Mouse (Mus musculus): ENCODE data around the gene Gpc6.

The Gpc6 gene

DNA sequence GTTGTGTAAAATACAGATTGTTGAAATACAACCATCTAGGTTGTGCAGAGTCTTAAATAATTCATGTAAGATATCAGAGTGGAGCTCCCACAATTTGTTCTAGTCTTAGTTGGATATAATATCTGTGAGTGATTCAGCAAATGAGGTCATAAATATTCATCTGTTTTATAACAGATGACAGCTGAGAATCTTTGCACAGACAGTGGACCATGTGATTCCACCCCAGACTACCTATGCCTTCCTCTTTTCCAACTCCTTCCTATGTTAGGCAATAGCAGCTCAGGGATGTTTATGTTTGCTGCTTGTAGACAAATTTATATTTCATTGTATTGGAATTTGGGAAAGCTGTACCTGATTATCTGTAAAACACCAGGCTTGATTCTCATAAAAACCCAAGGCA is 32.0 kb downstream of the Gpc6 start:
- DNase-seq: no peak

DNA sequence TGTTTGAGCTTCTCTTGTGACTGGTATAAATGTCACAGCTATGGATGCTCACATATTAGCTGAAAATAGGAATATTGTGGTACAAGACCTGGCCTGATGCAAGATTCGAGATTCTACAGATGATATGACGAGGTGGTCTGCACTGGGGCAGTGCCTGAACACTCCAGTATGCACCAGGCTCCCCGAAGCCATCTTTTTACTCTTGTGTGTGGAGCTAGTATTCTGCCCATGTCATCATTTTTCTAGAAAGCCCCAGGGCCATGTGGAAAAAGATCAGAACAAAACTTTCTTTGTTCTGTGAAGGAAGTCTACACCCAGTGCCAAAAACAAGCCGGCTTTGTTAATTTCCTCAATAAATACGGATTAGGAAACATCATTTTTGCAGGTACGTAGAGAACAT is 39.7 kb downstream of the Gpc6 start:
- DNase-seq: no peak

DNA sequence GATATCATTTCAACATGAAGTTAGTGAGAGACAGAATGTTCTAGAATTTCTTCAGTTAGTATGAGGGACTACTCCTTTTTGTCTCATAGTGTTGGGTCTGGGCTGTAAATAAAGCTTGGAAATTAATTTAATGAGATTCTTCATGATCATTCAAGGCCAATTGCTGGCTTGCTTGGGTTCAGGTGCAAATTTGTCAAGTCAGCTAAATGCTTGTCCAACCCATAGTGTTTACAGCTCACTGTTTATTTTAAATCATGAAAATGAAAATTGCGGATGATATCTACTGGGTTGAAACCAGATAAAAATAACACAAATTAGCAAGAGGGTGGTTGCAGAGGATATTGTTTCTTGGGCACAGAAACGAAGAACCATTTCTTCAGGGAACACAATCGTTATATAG is 49.6 kb downstream of the Gpc6 start:
- no peak for DNase-seq

DNA sequence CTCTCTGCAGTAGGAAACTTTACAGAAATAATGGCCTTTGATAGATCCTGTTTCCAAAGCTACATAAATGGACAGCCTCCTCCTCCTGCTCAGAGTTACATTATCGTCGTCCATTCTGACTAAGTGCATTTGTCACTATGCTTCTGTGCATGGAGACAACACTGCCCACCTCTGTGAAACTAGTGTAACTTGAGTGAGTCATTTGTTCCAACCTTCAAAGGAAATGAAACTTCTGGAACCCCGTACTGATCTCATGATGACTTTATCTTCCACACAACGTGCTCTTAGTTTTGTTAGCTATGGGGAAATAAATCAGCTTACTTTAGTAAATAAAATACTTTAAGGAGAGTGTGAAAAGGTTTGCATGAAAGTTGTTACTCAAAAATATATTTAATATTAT is 50.1 kb downstream of the Gpc6 start:
- DNase-seq: no peak

DNA sequence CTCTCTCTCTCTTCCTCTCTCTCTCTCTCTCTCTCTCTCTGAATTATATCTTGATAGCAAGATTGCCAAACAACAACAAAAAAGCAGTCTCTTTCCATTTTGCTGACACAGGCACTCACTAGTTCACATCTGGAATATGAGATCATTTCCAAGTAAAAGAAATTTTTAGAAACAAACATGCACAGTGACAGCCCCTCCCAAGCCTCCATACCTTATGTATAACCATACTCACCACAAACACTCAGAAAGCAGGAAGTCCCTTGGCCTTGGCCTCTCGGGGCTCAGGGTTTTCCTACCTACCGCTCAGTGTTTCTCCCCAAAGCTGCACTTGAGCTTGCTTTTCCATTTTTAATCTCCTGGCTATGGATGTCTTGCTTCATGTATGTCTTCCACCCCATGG is 52.1 kb downstream of the Gpc6 start:
- DNase-seq: no peak

DNA sequence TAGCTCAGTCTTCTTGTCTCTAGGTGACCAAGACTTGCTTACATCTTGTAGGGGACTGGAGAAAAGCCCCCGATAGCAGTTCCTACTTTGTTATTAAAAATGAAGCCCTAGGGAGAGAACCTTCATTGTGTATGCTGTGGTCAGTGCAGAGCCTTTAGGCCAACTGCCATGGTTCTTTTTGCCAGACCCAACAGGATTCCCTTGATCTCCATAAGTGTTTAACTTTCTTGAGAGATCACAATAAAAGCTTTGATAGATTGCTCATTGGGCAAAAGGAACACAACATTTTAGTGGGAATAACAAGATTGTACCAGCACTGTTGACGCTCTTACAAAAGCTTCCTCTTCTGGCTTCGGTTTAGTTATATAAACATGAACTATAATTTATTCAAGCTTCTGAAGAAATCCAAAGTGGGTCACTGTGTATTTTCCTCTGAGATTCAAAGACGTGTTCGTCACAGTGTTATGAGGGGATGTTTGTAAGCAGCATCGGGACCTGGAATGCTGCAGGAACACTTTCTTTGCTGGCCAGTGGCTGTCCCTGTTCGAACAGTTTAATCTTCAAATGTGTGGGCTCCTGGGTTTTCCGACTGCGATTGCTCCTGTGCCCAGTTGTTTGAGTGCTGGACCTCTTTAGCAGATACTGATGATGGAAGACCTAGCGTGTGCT is 54.7 kb downstream of the Gpc6 start:
- no peak for DNase-seq

DNA sequence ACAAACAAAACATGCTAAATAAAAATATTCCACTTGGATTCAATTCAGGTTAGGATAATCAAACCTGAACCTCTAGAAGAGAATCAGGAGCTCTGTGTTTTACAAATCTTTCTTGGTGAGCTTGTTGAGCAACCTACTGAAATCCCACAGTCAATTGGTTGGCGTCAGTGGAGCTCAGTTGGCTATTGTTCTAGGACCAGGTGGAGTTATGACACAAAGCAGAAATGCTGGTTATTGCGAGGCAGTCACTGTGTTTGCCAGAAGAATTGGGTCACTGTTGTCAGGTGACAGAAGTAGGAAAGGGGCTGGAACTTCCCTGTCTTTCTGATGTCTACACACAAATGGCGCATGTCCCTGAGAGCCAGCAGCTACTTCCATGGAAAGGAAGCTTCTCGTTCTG is 56.6 kb downstream of the Gpc6 start:
- no peak for DNase-seq

DNA sequence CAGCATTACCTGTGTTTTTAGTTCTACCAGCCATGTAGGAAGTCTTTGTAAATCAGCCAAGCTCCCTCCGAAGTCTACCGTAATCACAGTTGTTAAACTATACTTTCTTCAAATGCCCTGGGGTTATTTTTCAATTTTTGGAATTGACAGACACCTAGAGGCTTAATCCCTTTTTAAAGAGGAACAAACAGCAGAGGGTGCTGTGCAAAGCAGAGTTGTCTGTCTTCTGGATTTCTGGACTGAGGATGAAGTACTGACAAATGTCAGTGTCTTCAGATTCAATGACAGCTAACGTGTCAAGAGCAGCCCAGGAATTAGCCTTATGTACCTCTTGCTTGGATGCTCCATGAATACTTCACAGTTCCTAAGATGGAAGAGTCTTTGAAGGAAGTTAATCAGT is 62.2 kb downstream of the Gpc6 start:
- DNase-seq: no peak

DNA sequence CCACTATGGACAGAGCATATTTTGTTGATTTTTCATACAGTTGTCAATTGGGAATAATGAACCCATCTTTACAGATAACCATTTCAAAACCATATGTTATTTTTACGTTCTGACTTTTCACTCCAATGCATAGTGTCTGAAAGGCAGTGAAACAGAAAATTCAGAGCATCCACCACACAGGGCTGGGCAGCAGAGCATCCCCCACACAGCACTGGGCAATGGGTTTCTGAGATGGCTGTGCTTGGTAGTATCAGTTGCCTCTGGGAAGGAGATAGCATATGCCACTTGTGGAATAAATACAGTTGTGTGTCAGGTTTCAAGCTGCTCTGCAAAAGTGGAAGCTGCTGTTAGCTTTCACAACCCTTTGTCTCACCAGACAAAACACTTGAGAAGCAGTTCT is 75.3 kb downstream of the Gpc6 start:
- no peak for DNase-seq

DNA sequence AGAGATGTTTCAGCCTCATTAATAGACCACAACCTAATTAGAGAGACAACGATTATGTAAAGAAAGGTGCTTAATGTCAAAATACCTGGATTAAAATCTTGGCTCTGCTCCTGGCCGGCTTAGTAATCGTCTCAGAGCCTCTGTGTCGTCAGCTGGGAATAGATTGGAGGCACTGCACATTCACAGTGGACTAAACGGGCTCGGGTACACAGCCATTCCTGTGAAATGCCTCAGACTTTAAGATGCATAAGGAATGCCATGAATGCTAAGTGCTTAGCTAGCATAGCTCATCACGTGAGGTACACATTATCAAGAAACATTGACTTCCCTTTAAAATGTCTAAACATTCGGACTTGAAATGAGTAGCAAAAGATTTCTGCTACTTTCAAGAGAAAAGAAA is 77.2 kb downstream of the Gpc6 start:
- no peak for DNase-seq

DNA sequence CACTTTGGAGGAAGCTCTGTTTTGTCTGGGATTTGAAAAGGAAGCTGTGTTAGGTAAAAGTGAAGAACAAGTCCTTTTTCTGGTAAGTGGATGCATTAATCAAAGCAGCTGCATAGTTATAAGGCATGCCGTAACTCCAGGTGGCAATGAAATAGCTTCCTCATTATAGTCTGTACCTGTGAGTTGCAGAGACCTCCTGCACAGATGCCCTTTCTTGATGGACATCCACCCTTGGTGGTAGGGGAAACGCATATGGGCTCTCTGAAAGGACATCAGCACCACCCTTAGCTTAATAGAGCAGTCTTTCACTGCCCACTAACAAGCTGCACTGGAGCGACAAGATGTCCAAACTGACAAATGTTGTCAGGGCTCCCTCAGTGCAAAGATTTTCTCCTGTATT is 83.7 kb downstream of the Gpc6 start:
- no peak for DNase-seq

DNA sequence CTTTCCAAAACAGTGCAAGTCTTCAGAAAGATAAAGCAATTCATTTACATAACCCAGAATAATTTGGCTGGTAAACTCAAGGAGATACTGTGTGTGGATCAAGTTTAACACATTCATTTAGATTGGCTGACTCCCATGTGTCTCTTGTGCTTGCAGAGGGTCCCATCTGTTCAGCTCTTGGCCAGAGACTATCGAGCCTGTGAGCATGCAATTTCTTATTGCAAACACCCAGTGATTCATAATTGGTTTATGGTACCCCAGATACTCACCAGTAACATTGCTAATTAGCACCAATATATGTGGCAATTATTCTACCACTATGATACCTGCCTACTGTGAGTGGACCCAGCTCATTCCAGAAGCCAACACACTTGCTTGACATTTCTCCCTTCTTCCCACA is 87.9 kb downstream of the Gpc6 start:
- DNase-seq: no peak

DNA sequence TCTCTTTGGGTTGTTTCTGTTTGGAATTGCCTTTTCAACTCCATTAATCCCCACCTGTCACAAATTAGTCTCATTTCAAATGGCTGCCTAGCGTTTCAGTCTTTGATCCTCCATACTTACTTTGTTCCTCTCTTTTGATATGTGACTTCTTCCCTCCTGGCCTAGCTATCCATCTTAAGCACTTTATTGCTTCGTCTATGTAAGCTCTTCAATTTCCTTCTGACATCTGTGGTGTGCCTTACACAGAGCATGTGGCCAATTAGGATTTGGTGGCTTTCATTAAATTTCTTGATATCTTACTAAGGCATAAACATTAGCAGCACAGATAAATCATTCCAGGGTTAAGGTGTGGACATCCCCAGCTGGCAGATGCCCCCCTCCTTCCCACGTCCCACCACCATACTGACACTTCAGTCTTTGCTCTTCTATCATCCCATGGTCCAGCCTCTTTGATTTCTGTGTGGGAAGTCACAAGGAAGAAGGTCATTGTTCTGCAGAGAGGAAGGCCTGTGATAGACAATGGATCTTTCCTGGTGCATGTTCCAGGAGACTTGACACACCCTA is 88.5 kb downstream of the Gpc6 start:
- no peak for DNase-seq

DNA sequence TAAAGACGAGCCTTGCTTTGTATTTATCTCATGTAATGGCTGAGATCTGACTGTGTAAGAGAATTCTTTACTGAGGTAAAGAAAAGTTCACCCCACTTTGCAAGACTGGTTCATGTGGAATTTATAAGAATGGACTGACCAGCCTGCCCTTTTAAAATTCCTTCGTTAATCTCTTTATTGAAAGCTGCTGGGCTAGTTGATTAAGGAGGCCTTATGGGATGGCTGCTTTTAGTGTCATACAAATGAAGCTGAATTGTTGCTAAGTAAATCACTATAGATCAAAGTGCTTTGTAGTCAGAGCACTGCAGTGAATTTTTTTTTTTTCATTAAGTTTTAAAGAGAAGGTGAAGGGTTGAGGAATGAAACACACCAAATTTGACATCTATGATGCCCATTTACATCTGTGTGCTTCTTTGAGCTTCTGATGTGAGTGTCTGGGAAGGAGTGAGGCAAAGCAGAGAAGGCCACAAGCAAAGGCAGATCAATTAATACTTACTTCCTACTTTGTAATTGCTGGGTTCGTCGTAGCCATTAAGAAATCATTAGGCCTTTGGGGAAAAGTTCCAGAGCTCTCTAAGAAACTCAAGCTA is 90.3 kb downstream of the Gpc6 start:
- DNase-seq: no peak

DNA sequence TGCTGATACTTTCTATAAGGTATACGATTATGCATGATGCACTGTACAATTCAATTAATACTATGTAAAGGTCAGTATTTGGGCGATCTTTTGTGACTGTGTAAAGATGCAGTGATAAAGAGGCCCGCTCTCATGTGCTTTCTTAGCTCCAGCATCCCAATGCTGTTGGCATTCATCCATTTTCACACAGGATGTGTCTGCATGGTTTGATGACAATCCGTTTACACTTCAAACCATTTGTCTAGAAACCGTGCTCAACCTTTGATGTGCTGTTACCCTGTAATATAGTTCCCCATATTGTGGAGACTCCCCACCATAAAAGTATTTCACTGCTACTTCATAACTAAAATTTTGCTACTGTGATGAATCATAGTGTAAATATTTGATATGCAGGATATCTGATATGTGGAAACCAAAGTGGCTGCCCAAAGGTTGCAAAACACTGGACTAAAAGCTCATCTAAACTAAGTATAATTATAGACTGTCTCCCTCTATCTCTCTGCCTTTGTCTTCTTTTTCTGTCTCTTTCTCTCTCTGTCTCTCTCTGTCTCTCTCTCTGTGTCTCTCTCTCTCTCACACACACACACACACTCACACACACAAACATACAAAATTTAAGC is 97.2 kb downstream of the Gpc6 start:
- no peak for DNase-seq

DNA sequence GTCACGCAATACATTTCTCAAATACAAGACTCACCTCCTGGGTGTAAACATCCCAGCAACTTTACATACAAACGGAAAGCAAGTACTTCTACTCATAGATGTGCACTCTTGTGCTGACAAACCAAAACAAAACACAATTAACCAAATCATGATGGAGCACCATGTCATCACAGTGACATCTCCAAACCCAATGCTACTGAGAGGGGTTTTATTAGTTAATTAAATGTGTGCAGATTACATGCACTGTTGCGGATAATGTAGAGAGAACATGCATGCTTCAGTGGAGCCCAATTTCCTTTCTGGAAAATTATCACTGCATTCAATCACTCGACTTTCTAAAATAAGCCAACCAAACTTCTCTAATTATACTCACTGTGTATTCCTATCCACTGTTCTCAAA is 109.0 kb downstream of the Gpc6 start:
- DNase-seq: no peak

DNA sequence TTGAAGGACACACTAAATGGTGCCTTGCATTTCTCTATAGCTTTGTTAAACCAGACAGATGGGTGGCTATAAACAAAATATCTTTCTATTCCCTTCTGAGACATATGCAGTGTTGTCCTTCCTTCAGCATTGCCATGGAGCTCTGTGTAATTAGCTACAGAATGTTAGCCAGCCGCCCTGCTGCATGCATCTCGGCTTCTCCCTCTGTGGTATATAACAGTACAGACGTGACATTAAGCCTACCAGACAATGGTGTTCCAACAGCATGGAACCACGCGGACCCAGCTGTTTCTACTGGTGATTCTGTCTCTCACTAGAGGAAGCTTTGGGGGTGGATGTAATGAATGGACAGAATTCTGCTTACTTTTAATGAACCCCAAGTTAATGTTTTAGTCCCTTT is 115.9 kb downstream of the Gpc6 start:
- DNase-seq: no peak

DNA sequence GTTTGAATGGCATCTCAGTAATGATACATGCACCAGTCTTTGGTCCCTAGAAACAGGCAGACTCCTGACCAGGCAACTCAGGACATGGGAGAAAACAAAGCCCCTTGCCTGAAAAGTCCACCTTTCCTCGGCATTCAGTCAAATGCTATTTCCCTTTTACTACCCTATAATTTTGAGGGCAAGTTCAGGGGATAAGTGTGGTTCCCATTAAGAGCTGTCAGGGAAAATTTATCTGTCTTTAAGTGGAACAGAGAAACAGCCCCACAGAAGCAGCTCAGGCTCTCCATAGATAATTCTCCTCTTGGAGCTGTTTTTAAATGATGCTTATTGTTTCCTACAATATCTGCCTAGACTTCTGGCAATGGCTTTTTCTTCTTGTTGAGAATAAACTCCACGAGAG is 123.8 kb downstream of the Gpc6 start:
- no peak for DNase-seq

DNA sequence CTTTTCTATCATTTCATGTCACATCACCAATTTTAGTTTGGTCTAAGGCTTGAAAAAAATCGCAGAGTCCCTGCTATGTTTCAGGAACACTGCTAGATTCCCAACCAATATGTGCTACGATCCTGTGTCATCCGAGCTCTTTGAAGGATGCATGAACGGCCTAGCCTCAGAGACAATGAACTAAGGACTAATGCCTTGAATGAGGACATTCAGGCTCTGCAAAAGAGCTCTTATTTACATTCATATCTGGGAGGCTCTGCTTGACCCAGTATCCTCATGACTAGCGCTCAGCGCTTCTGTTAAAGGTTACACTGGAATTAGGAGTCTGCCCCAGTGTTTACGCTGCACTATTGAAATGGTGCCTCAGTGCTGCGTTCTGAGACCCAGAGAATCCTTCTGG is 125.8 kb downstream of the Gpc6 start:
- DNase-seq: no peak

DNA sequence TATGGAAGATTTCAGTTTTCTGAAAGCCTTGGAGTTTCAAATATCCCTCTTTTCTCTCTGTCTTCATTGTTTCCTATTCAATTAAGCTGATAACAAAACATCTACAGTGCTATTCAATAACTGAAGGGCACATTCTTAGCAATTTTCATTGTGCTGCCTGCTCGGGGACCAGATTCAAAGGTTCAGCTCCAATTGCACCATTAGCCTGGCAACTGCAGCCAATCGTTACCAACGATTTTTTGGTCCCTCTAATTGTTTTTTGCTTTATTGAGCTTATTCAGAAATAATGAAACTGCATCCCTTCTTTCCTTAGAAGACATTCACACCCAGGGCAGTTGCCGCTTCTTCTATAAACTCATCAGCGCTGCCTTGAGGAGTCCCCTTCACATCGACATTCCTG is 128.2 kb downstream of the Gpc6 start:
- DNase-seq: no peak

DNA sequence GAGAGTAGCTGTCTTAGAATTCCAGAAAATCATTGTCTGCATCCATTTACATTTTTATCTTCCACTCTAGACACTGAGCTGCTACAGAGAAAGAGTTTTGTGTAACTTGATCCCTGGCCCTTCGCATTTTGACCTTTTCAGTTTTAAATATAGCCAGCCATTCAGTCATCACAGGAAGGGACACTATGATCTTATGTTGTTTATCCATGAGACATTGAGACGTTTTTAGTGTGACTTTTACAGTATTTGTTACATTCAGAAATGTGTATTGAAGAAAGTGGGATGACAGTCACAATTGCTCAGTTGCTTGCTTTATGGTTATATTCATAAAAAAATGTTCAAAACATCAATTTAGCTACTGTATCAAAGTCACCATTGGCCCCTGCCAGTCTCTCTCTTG is 130.0 kb downstream of the Gpc6 start:
- DNase-seq: no peak

DNA sequence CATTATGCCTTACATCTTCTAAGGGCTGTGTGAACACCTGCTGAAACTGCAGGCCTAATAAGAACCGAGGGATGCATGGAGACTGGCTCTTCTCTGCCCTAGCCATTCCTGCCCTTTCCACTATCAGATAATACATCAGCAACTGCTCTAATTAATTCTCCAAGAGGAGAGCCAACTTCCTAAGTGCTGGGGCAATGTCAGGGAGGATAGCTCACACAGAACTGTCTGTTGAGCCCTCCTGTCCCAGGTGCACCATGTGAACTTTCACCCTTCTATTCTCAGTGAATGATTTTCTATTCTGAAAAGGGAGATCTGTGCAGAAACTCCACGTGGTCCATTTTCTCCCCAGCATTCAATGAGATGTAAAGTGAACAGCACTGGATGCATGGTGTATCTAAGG is 136.0 kb downstream of the Gpc6 start:
- no peak for DNase-seq

DNA sequence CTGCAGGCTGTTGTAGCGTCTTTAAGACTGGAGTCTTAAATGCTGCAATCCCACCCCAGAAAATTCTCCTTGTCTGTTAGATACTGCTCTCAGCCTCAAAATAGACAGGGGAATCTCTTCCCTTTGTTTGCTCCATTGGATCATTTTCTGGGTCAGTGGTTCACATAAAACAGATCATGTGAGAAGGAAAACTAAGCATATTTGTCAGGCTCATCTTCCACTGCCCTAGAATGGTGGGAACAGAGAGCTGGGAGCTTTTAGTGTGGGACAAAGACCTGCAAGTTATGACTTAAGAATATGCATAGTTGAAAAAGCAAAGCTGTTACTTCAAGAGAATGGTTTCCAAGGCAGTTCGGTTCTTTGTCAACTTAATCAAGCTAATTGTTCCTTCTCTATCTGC is 136.4 kb downstream of the Gpc6 start:
- no peak for DNase-seq

DNA sequence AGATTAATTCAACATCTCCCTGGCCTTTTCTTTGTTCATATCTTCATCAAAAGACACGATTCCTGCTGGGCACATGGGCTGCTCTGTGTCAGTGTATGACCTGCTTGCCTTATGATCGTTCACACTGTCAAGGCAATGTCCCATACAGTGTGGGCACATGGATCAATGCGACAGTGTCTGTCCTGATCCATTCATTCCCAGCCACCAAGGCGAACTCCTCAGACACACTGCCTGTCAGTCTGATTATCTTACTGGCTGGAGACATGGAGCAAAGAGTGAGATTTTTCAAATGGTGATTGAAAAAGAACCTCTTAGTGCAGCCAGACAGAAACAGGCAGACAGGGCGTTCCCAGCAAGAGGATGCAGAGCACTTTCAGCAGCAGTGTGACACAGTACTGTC is 143.1 kb downstream of the Gpc6 start:
- DNase-seq: no peak
